Mouse (Mus musculus) splenic B cell, adult 2 months (primary cell): Measurements from ENCODE around the gene Orm2.

ENCODE experiments used
- DNase-seq: peaks from one replicate; pipeline ENCODE4 v3.0.0-alpha.2; 2011; ENCODE audit warnings: low read depth, low spot score
- H3K27me3 ChIP-seq: 2 replicates; pipeline ENCODE4 v1.6.1; 2012; ENCODE audit warnings: mild to moderate bottlenecking, low read length, moderate library complexity, mixed read lengths; ENCODE audit not compliant: control insufficient read depth, poor library complexity, insufficient read depth, severe bottlenecking
- H3K36me3 ChIP-seq: 2 replicates; pipeline ENCODE4 v1.6.1; 2012; ENCODE audit warnings: mild to moderate bottlenecking, low read length, moderate library complexity, mixed read lengths; ENCODE audit not compliant: control insufficient read depth, poor library complexity, insufficient read depth, severe bottlenecking

Orm2 gene

DNA sequence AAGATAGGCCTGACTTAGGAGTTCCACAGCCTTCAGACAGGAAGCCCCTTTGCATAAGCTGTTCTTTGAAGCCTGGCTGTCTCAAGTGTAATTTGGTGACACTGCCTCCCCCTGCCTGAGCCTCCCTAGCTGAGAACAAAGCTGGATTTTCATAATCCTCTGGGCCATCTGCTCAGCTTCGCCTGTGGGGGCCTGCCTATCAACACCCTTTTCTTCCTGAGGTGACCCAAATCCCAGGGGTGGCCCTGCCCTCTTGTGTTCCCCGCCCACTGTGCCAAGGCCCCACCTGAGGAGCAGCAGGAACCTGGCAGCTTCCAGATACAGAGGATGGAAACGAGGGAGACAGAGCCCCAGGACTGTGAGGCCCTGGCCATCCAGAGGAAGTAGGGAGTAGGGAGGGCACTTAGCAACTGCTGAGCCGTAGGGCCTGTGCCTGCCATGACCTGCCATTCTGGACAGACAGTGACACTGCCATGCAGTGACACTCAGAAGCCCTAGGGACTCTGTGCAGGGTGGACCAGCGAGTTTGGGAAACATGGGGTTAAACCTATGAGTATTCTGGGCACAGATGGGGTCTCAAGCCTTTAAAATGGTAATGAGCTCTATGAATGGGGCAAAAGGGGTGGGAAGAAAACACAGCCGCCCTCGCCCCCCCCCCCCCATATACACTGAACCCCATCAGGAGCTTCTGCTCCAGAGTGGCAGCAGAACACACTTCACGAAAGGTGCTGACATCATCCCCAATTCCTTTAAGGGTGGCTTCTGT is 27.1 kb downstream of the Orm2 start:
- Histone ChIP-seq H3K36me3 (peaks cover 19% of the 10 kb centered on the region), H3K27me3 (no peaks in the 10 kb centered on the region)
- peak; percentile 74 for DNase-seq

DNA sequence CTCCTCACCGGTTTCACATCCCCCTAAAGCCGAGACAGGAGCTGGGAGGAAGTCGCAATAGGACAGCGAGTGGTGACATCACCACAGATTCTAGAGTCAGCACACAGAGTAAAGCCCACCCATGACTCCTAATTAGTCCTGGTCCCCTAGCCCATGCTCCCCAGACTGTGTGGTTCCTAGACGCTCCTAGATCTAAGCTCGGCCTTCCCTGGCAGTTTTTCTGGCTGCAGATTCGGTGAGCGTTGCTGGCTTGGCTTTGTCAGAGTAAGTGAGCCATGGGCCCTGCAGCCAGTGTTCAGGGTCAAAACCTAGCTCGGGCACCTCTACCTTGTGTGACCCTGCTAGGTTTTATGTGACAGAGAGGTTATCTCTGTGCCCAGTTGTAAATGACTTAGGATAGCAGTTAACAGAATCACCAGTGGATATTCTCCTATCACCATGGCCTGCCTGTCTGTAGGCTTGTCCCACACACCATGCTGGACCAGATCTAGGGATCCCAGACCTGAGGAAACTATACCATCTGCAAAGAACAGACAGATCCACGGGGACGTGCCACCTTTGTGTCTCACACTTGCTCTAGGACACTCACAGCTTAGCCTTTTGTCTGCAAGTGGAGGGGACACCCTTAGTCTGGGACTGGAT is 27.8 kb downstream of the Orm2 start:
- H3K36me3 ChIP-seq: peaks cover 21% of the 10 kb centered on the region
- H3K27me3 ChIP-seq: no peaks in the 10 kb centered on the region
- peak; percentile 69 for DNase-seq

DNA sequence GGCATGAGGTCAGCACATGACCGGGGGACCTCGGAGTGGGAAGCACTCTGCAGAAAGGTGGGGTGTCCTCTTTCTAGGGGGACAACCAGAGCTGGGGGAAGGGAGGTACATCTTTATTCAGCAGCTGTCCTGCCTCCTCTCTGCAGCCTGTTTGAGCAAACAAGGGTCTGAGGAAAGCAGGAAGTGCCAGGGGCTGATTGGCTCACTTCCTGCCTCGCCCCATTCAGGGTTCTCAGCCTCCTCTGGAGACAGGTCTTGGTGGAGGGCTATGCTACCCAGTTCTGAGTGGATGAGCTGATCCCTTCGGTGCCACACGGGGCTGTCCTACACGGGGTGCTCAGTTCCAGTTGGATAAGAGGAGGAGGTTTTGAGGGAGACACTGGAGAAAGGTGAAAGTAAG is 29.1 kb downstream of the Orm2 start:
- DNase-seq: no peak
- H3K27me3 ChIP-seq: no peaks in the 10 kb centered on the region
- peaks cover 29% of the 10 kb centered on the region for H3K36me3 ChIP-seq

DNA sequence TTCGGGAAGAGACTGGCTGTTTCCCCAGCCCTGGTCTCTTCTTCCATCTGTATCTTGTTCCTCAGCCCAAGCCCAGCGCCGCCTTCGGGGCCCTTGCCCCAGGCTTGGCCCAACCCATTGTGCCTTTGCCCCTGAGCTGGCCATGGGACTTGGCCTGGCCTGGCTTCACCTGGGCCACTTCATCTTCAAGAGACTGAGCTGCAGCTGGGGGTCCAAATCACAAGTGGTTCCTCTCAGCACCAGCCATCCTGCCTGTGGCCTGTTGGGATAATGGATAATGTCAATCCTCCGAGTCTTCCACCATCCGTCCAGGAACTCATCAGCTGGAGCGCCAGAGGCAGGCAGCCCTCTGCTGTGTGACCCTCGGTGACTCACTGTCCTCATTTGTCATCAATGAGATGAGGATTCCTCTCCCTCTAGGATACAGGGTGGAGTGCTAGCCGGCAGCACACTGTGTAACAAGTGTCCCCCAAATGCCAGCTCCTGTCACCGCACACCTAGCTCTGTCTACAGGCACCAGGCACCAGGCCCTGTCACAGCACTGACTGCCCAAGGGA is 35.8 kb downstream of the Orm2 start:
- no peak for DNase-seq
- H3K27me3 ChIP-seq: no peaks in the 10 kb centered on the region
- peaks cover 26% of the 10 kb centered on the region for H3K36me3 ChIP-seq

DNA sequence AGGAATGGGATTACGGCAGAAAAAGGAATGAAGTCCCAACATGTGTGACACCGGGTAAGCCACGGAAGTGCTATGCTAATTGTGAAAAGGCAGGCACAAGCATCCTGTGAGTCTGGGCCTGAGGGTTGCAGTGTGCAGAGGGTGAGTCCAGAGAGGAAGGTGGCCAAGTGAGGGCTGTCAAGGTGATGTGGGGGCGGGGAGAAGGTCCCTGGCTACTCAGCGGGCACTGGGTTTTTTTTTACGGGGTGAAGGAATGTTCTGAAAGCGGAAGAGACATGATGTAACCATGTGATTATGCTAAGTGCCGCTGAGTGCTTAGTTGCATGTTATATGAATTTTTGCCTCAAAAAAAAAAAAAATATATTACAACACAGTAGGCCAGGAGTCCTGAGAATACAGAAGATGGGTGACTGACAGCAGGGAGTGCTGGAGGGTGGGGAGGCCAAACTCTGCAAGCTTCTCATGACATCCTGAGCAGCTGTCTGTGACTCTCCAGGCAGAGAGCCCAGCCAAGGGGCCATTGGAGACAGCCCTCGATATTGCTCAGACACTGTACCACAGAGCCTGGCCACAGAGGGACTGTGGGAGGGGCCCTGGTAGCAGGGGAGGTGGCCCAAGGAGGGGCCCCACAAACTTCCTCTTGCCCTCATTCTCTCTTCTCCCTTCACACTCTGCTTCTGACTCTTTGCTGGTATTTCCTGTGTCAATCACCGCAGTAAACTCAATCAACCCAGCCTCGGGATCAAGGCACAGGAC is 36.8 kb downstream of the Orm2 start:
- H3K27me3 ChIP-seq: no peaks in the 10 kb centered on the region
- DNase-seq: peak; percentile 82
- H3K36me3 ChIP-seq: peaks cover 22% of the 10 kb centered on the region

DNA sequence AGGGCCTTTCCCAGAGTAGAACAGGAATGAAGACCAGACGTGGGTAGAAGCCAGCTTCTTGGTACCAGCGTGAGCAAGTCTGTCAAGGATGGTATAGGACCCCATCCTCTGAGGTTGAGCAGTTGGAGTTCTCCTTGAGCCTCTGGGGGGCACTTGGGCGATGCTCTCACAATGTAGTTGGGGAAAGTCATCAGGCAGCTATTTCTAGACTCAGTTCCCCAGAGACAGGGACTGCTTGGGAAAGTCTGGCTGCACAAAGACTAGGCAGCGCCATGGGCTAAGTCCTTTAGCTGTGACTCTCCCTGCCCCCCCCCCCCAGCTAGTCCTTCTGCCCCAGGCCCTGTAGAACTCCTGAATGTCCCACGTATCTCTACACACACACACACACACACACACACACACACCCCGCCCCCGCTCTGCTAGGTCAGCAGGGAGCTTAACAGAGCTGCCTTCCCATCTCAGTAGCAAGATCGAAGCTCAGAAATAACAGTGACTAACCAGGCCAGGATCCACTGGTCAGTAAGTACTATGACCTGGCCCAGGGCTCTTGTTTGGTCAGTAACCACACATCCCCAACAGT is 37.5 kb downstream of the Orm2 start:
- no peaks in the 10 kb centered on the region for H3K27me3 ChIP-seq
- peaks cover 20% of the 10 kb centered on the region for H3K36me3 ChIP-seq
- no peak for DNase-seq

DNA sequence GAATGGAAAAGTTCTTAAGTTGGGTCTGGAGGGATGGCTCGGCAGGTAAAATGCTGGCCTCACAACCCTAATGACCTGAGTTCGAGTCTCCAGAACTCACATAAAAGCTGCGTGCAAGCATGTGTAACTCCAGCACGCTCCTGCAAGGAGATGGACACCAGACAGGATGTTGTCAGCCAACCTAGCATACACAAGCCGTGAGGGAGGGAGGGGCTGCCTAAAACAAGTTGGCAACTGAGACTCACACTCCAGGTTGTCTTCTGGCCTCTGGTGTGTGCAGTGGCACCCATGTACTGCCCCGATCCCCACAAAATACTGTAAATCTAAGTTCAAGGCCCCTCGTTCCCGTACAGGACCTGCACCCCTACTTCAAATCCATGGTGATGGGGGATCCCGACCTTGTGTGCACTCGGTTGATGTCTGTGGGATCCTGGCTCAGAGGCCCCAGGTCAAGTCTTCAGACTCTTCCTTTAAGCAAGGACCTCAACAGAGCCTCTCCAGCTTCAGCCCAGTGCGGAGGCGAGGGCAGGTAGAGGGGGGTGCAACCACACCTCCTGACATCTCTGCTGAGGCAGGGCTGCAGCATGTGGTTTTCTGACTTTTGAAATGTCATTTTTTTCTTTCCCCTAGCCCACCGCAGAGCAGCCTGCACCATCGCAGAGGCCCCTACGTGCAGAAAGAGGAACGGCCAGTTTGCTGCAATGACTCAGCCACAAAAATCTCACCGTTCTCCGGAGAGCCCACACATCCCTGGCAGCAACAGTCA is 38.5 kb downstream of the Orm2 start:
- peaks cover 16% of the 10 kb centered on the region for H3K36me3 ChIP-seq
- peak; percentile 55 for DNase-seq
- H3K27me3 ChIP-seq: no peaks in the 10 kb centered on the region

DNA sequence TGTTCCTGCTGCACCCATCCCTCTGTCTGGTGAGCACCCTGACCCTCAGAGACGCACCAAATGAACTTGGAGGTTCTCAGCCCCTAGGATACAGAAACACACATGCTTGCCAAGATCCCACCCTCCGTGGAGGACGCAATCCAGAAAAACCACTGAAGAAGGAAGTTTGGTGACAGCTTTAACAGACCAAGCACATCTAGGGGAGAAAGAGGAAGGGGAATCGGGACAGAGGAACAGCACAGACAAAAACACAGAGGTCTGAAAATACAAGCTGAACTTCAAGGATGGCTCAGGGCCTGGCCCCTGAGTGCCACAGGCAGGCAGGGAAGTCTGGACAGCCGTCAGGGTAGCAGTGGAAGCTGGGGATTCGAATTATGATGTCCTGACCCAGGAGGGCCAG is 39.4 kb downstream of the Orm2 start:
- Histone ChIP-seq H3K27me3 (no peaks in the 10 kb centered on the region), H3K36me3 (peaks cover 8% of the 10 kb centered on the region)
- DNase-seq: no peak

DNA sequence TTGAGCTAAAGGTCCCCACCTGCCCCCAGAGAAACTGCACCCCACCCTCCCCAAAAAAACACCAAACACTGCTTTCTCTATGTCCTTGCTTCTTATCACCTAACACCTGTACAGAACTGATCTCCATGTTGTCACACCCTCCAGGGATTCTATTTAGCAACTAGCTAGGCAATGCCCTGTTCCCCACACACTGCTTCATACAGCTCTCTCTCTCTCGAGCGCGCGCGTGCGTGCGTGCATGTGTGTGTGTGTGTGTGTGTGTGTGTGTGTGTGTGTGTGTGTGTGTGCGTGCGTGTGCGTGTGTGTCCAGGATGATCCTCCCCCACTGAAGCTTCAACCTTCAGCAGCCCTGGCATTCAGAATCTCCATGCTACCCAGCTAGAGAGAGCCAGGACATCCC is 39.8 kb downstream of the Orm2 start:
- Histone ChIP-seq H3K27me3 (no peaks in the 10 kb centered on the region), H3K36me3 (peaks cover 4% of the 10 kb centered on the region)
- DNase-seq: peak; percentile 42

DNA sequence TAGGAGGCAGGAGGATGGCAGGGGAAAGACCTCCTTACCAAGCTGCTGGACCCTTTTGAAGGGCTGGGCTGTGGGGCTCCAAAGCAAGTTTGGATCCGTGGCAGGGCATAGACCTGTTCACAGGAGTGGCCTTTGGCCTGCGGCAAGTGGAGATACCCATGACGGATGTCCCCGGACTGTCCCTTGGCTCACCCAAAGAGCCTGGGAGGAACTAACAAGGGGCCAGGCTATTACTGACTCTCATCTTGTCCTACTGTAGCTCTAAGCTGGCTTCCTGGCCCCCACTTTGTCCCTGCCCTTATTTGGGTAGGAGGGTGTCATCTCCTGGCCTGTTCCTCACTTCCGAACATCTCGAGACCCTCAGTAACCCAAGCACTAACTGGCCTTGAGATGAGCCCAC is 40.3 kb downstream of the Orm2 start:
- H3K36me3 ChIP-seq: no peaks in the 10 kb centered on the region; the same call in 1 of the 2 replicates
- peak; percentile 51 for DNase-seq
- H3K27me3 ChIP-seq: no peaks in the 10 kb centered on the region

DNA sequence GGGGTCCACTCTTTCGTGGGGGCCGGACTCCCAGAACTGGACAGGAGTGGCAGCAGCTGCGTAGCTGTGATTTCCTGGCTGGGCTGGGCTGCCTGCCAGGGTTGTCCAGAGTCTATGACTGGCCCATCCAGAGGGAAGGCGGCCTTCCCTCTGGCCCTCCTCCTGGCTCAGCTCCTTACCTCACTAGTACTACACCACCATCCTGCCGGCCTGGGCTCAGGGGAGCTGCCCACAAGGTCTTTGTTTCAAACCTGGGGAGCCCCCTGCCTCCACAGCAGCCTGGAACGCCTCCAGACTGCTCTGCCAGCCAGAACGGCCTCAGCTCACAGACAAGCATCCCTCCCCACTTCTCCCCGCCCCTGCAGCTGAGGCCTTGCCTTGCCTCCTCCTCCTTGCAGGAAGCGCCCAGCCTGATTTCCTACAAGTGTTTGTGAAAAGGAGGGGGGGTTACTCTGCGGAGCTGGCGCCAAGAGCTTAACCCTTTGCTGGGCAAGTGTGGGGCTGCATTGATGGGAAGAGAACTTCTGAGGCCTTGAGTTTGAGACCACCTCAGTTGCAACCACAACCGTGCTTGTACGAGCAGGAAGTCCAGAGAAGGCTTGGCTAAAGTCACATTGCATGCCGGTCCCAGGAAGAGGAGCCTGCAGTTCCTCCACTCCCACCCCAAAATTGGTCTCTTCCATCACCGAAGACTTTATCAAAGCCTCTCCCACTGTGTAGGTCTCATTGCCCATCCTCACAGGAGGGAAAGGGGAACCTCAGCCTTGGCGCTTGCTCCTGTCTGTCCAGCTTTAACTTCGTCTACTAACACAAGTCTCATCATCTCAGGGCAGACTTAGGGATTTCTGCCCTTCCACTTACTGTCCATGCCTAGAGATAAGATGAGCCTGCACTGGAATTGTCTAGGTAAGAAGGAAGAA is 41.1 kb downstream of the Orm2 start, which contains the start of gene Akna:
Gene Akna (minus strand): TSS at position 315 of the 920 bp plus-strand sequence.
- Histone ChIP-seq H3K27me3 (no peaks in the 10 kb centered on the region), H3K36me3 (no peaks in the 10 kb centered on the region; the same call in 1 of the 2 replicates)
- peak; percentile 80 for DNase-seq

DNA sequence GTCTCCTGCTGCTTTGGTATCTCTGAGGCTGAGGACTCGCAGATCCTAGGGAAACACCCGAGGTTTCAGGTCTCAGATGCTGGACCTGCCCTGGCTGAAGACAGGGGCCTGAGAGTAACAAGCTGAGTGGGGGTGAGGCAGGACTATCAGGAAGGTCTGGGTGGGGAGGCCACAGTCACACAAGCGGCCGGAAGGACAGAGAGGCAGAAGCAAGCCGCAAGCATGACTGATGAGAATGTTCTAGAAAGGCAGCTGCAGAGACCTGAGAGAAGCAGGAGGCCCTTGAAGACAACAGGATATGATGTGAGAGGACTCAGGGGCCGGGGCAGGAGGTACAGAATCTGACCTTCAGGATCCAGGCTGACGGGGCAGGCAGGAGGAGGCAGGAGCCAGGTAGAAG is 42.0 kb downstream of the Orm2 start:
- DNase-seq: peak; percentile 91
- Histone ChIP-seq H3K36me3 (no peaks in the 10 kb centered on the region), H3K27me3 (no peaks in the 10 kb centered on the region)

DNA sequence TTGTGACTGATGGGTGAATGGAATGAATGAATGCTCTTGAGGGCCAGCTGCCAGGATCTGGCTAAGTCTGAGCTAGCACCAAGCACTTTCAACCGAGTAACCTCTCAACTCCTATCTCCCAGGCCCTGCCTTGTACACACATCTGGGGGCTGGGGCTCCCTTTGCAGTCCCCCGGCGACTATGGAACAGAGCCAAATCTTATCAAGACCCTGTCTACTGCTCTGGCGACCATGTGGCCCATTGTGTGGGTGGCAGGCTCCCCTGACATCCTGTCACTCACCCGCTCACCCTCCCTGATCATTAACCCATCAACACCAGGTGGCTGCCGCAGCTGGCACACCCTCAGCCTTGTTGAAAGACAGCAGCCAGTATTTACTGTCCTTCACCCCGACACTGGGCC is 42.8 kb downstream of the Orm2 start:
- H3K36me3 ChIP-seq: no peaks in the 10 kb centered on the region
- DNase-seq: peak; percentile 79
- H3K27me3 ChIP-seq: no peaks in the 10 kb centered on the region
